Comparison of ENCODE assay signal across 15 mouse cellular contexts in genomic region chrX:99477038-99477437, GRCm38 (mm10).
"Had no signal": no experiment of that assay in that cellular context is flagged by ENCODE, and none has a peak within 500 bp of the region (broad histone marks: within the 10 kb centered on the region; RNA-seq: fewer than 3 reads in every experiment).

No protein-coding gene starts in this region.

- H3K27me3 ChIP-seq: stomach, embryonic 15.5 days had no signal

- H3K9me3 ChIP-seq: neural tube, embryonic 15.5 days; stomach, embryonic 15.5 days had no signal

- H3K4me2 ChIP-seq: neural tube, embryonic 15.5 days; stomach, embryonic 15.5 days had no signal

- H3K4me1 ChIP-seq: stomach, embryonic 15.5 days had no signal

- H3K9ac ChIP-seq: neural tube, embryonic 15.5 days; stomach, embryonic 15.5 days had no signal

- H3K27ac ChIP-seq: neural tube, embryonic 15.5 days; stomach, embryonic 15.5 days; stomach, postnatal 0 days had no signal

- H3K4me3 ChIP-seq: neural tube, embryonic 15.5 days; stomach, embryonic 15.5 days had no signal

- H3K36me3 ChIP-seq: neural tube, embryonic 15.5 days; stomach, embryonic 15.5 days had no signal

- DNase-seq: retina, postnatal 1 day; right cerebral cortex, adult 18-20 months; right cerebral cortex, postnatal 14 days; right cerebral cortex, postnatal 25 days; right cerebral cortex, postnatal 4 days; spleen, adult 18-20 months; thymus, adult 18-20 months; thymus, adult 2 months; thymus, postnatal 14 days; thymus, postnatal 25 days; thymus, postnatal 36 days; thymus, postnatal 4 days had no signal
